Mouse (Mus musculus): ENCODE measurements around the gene Glrx5. TPM values are rescaled to one million over a fixed set of nuclear protein-coding genes. Genes with fewer than 3 reads are reported as not detected.
A peak's percentile ranks its signal among the peaks of the same experiment; 100 is the strongest.

The Glrx5 gene
- total and polyA plus RNA-seq, 2 experiments from 2014 or later: 47.4 to 177 TPM

DNA sequence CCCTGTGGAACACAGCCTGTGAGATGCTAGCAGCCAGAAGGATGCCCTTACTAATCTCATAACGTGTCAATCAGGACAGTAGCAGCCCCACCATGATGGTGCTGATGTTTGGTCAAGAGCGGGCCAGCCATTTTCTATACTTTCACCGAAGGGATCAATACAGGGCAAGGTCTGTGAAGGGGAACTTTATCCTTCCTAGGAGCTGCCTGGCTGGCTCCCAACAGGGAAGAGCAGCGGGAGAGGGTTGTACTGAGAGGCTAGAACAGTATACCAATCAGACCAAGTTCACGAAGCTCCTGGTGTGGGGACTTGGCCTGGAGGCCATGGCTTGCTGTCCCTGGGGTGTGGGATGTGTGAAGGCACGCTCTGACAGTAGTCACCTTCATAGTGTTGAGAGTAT, 22.8 kb downstream of the Glrx5 start:
- 86% methylated on average over 6 of the region's 6 CpGs for WGBS
- no peak overlapping the region for H3K9ac ChIP-seq
- H3K9me3 ChIP-seq (ENCODE audit: low read length): no peaks in the 10 kb centered on the region
- H3K27me3 ChIP-seq (ENCODE audit: insufficient read depth, low read length): no peaks in the 10 kb centered on the region
- no peaks in the 10 kb centered on the region for H3K36me3 ChIP-seq (ENCODE audit: insufficient read depth)
- no peak overlapping the region for H3K27ac ChIP-seq (ENCODE audit: low read depth, low read length)
- H3K4me2 ChIP-seq (ENCODE audit: low read depth): no peak overlapping the region
- no peak overlapping the region for H3K4me3 ChIP-seq (ENCODE audit: low read depth, low read length)
- ATAC-seq (no peak), DNase-seq (no peak)
- TF ChIP-seq CTCF (IDR thresholded peaks at IDR 0.05; ENCODE audit: low read depth): no peak
- no peaks in the 10 kb centered on the region for H3K4me1 ChIP-seq (ENCODE audit: insufficient read depth)

DNA sequence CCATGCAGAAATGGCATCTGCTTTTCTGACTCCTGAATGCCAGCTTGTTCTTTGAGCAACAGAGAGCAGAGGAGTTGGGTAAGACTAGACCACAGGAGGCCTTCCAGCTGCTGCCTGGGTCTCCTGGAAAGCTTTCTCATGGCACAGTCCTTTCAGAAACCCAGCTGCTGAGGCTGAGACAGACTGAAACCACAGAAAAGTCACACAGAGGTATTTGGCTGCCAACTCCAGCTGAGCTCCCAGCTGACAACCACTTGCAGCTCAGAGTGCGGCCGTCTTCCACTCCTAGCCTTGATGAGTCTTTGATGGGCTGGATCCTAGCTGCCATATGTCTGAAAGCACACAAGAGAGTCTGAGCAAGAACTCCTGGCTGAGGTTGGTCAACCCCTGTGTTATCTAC, 27.5 kb downstream of the Glrx5 start:
- H3K4me2 ChIP-seq (ENCODE audit: low read depth): no peak overlapping the region
- H3K36me3 ChIP-seq (ENCODE audit: insufficient read depth): no peaks in the 10 kb centered on the region
- WGBS: 84% methylated on average over 2 of the region's 2 CpGs
- no peak overlapping the region for H3K9ac ChIP-seq
- no peak overlapping the region for H3K4me3 ChIP-seq (ENCODE audit: low read depth, low read length)
- H3K9me3 ChIP-seq (ENCODE audit: low read length): no peaks in the 10 kb centered on the region
- H3K4me1 ChIP-seq (ENCODE audit: insufficient read depth): no peaks in the 10 kb centered on the region
- no peak overlapping the region for H3K27ac ChIP-seq (ENCODE audit: low read depth, low read length)
- DNase-seq: no peak
- TF ChIP-seq CTCF (IDR thresholded peaks at IDR 0.05; ENCODE audit: low read depth): no peak
- ATAC-seq: no peak
- no peaks in the 10 kb centered on the region for H3K27me3 ChIP-seq (ENCODE audit: insufficient read depth, low read length)

- Histone ChIP-seq H3K4me2 (ENCODE audit: low read depth) (no peak overlapping the region), H3K9me3 (ENCODE audit: low read length) (no peaks in the 10 kb centered on the region), H3K4me1 (ENCODE audit: insufficient read depth) (no peaks in the 10 kb centered on the region), H3K27me3 (ENCODE audit: insufficient read depth, low read length) (no peaks in the 10 kb centered on the region), H3K36me3 (ENCODE audit: insufficient read depth) (no peaks in the 10 kb centered on the region), H3K27ac (ENCODE audit: low read depth, low read length) (no peak overlapping the region), H3K4me3 (ENCODE audit: low read depth, low read length) (no peak overlapping the region), H3K9ac (no peak overlapping the region)
- 53% methylated on average over 28 of the region's 28 CpGs for WGBS
- ATAC-seq: peak; percentile 63
- DNase-seq: peak; percentile 34
- TF ChIP-seq CTCF (IDR thresholded peaks at IDR 0.05; ENCODE audit: low read depth): peak; percentile 43
These were observed 31.0 kb downstream of the Glrx5 start for GRCm38 (mm10) chr12:105063201-105064134.

GRCm38 (mm10) chr12:105064168-105064567, 31.7 kb downstream of the Glrx5 start:
- DNase-seq (no peak), ATAC-seq (no peak)
- no peaks in the 10 kb centered on the region for H3K4me1 ChIP-seq (ENCODE audit: insufficient read depth)
- no peaks in the 10 kb centered on the region for H3K36me3 ChIP-seq (ENCODE audit: insufficient read depth)
- no peak overlapping the region for H3K4me3 ChIP-seq (ENCODE audit: low read depth, low read length)
- no peak overlapping the region for H3K27ac ChIP-seq (ENCODE audit: low read depth, low read length)
- TF ChIP-seq CTCF (IDR thresholded peaks at IDR 0.05; ENCODE audit: low read depth): no peak
- no peaks in the 10 kb centered on the region for H3K9me3 ChIP-seq (ENCODE audit: low read length)
- H3K9ac ChIP-seq: no peak overlapping the region
- H3K4me2 ChIP-seq (ENCODE audit: low read depth): no peak overlapping the region
- WGBS: 92% methylated on average over 4 of the region's 4 CpGs
- H3K27me3 ChIP-seq (ENCODE audit: insufficient read depth, low read length): no peaks in the 10 kb centered on the region

- no peak overlapping the region for H3K4me3 ChIP-seq (ENCODE audit: low read depth, low read length)
- no peaks in the 10 kb centered on the region for H3K4me1 ChIP-seq (ENCODE audit: insufficient read depth)
- no peak overlapping the region for H3K4me2 ChIP-seq (ENCODE audit: low read depth)
- WGBS: 91% methylated on average over 7 of the region's 7 CpGs
- no peaks in the 10 kb centered on the region for H3K27me3 ChIP-seq (ENCODE audit: insufficient read depth, low read length)
- TF ChIP-seq CTCF (IDR thresholded peaks at IDR 0.05; ENCODE audit: low read depth): no peak
- no peaks in the 10 kb centered on the region for H3K36me3 ChIP-seq (ENCODE audit: insufficient read depth)
- DNase-seq (no peak), ATAC-seq (no peak)
- no peaks in the 10 kb centered on the region for H3K9me3 ChIP-seq (ENCODE audit: low read length)
- no peak overlapping the region for H3K9ac ChIP-seq
- H3K27ac ChIP-seq (ENCODE audit: low read depth, low read length): no peak overlapping the region
These were observed 32.6 kb downstream of the Glrx5 start for GRCm38 (mm10) chr12:105065119-105065518.

- no peak overlapping the region for H3K9ac ChIP-seq
- WGBS: 76% methylated on average over 10 of the region's 10 CpGs
- H3K4me3 ChIP-seq (ENCODE audit: low read depth, low read length): no peak overlapping the region
- no peak overlapping the region for H3K4me2 ChIP-seq (ENCODE audit: low read depth)
- no peaks in the 10 kb centered on the region for H3K27me3 ChIP-seq (ENCODE audit: insufficient read depth, low read length)
- no peaks in the 10 kb centered on the region for H3K36me3 ChIP-seq (ENCODE audit: insufficient read depth)
- no peak overlapping the region for H3K27ac ChIP-seq (ENCODE audit: low read depth, low read length)
- DNase-seq: no peak
- TF ChIP-seq CTCF (IDR thresholded peaks at IDR 0.05; ENCODE audit: low read depth): no peak
- no peak for ATAC-seq
- no peaks in the 10 kb centered on the region for H3K4me1 ChIP-seq (ENCODE audit: insufficient read depth)
- no peaks in the 10 kb centered on the region for H3K9me3 ChIP-seq (ENCODE audit: low read length)
These were observed 34.0 kb downstream of the Glrx5 start for GRCm38 (mm10) chr12:105066523-105066922.

GRCm38 (mm10) chr12:105068911-105069310, 36.4 kb downstream of the Glrx5 start:
- TF ChIP-seq CTCF (IDR thresholded peaks at IDR 0.05; ENCODE audit: low read depth): no peak
- no peaks in the 10 kb centered on the region for H3K4me1 ChIP-seq (ENCODE audit: insufficient read depth)
- no peak for DNase-seq
- no peak overlapping the region for H3K4me3 ChIP-seq (ENCODE audit: low read depth, low read length)
- H3K27me3 ChIP-seq (ENCODE audit: insufficient read depth, low read length): no peaks in the 10 kb centered on the region
- H3K27ac ChIP-seq (ENCODE audit: low read depth, low read length): no peak overlapping the region
- H3K9ac ChIP-seq: no peak overlapping the region
- H3K36me3 ChIP-seq (ENCODE audit: insufficient read depth): no peaks in the 10 kb centered on the region
- 84% methylated on average over 5 of the region's 5 CpGs for WGBS
- H3K4me2 ChIP-seq (ENCODE audit: low read depth): no peak overlapping the region
- no peaks in the 10 kb centered on the region for H3K9me3 ChIP-seq (ENCODE audit: low read length)
- ATAC-seq: no peak

Measured in forebrain, postnatal 0 days (tissue).